Mouse (Mus musculus) G1E (cell line): ENCODE measurements around the gene Rps6ka4. TPM values are rescaled to one million over a fixed set of nuclear protein-coding genes. Genes with fewer than 3 reads are reported as not detected.
A peak's percentile ranks its signal among the peaks of the same experiment; 100 is the strongest.

Experiments used
- ATAC-seq: 2 replicates; pipeline ENCODE4 v1.8.0; 2016; ENCODE audit warnings: mild to moderate bottlenecking; ENCODE audit not compliant: insufficient number of reproducible peaks, poor library complexity, low FRiP score, severe bottlenecking; ENCODE audit errors: extremely low read depth
- DNase-seq: peaks from one replicate; pipeline ENCODE4 v3.0.0; 2012; ENCODE audit warnings: low spot score
- H3K27me3 ChIP-seq: 2 replicates; pipeline ENCODE4 v1.6.1; 2012; ENCODE audit warnings: mild to moderate bottlenecking, low read length, inconsistent platforms; ENCODE audit not compliant: insufficient read depth
- H3K36me3 ChIP-seq: replicated peaks from 2 replicates; pipeline ENCODE3; 2012; ENCODE audit warnings: mild to moderate bottlenecking, inconsistent platforms
- H3K4me1 ChIP-seq: 2 replicates; pipeline ENCODE4 v1.6.1; 2012; ENCODE audit warnings: low read depth, low read length, inconsistent platforms, mixed read lengths; ENCODE audit not compliant: insufficient read depth
- H3K4me3 ChIP-seq: 2 replicates; pipeline ENCODE4 v1.5.1; 2012; ENCODE audit warnings: low read depth, mild to moderate bottlenecking, inconsistent platforms, low read length, moderate library complexity, mixed read lengths
- H3K9me3 ChIP-seq: replicated peaks from 2 replicates; pipeline ENCODE4 v1.6.1; 2012; ENCODE audit warnings: inconsistent platforms
- CTCF ChIP-seq: IDR thresholded peaks from 2 replicates; pipeline ENCODE4 v1.5.1; 2012; ENCODE audit warnings: low read depth, low read length, inconsistent platforms, mixed read lengths
- GATA1 ChIP-seq: IDR thresholded peaks from 2 replicates; pipeline ENCODE4 v1.6.1; 2012; ENCODE audit warnings: borderline replicate concordance, low read length, inconsistent platforms, mixed read lengths
- GATA2 ChIP-seq: IDR thresholded peaks from 2 replicates; pipeline ENCODE4 v1.6.1; 2012; ENCODE audit warnings: low read depth, low read length, inconsistent platforms, borderline replicate concordance
- POLR2AphosphoS5 ChIP-seq: IDR thresholded peaks from 2 replicates; pipeline ENCODE4 v1.6.1; 2012; ENCODE audit warnings: low read depth, low read length, inconsistent platforms; ENCODE audit not compliant: insufficient replicate concordance
- TAL1 ChIP-seq: conservative IDR thresholded peaks from 2 replicates; pipeline ENCODE4 v1.6.1; 2012; ENCODE audit warnings: low read depth, low read length, inconsistent platforms, mixed read lengths
- polyA plus RNA-seq: library from polyadenylated mRNA; stranded (reverse); fragments of >175 nt; gene quantifications from 2 replicates; pipeline ENCODE4 v1.2.3, GENCODE M21; 2012
- total RNA-seq, 2 experiments: library from RNA; stranded (forward) in 1 of 2; stranded (reverse) in 1 of 2; fragments of 200-1000 nt in 1 of 2; fragments of >200 nt in 1 of 2; fragmentation: Nextera tagmentation in 1 of 2; gene quantifications; 2 replicates each; pipeline ENCODE4 v1.2.3; 2014 to 2017

The Rps6ka4 gene
- total and polyA plus RNA-seq, 3 experiments, result 7.2 to 29.5 (median 9.6) TPM

DNA sequence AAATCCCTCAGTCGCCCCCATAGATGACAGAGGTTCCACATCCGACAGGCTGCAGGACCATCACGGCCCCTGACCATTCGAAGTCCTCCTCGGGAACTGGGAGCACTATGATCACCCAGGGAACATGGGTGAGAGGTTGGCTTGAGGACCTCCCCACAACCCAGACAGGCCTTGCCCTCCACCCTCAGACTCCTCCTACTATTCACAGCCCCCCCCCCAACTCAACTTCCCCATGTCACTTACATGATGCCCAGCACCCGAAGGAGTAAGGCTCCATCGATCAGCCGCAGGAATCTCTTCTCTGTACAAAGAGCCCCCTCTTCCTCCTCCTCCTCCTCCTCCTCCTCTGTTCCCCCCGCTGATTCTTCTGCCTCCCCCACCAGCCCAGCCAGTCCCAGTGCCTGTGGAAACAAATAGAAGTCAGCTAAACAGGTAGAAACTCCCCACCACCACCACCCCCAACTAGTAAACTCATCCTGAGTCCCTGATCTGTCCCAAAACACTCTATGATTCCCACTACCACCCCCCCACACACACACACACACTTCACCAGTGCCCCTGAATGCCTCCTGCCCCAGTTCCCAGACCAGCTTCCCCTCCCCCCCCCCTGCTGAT lies 17.1 kb upstream of the Rps6ka4 start:
- Histone ChIP-seq H3K27me3 (no peaks in the 10 kb centered on the region), H3K4me3 (peak overlapping the region; percentile 72), H3K36me3 (peaks cover 70% of the 10 kb centered on the region), H3K9me3 (no peaks in the 10 kb centered on the region), H3K4me1 (peaks cover 81% of the 10 kb centered on the region)
- ATAC-seq (no peak), DNase-seq (peak; percentile 54)
- no peak for TF ChIP-seq TAL1
- TF ChIP-seq CTCF, result no peak
- no peak for TF ChIP-seq GATA2
- TF ChIP-seq GATA1, result no peak
- no peak for TF ChIP-seq POLR2AphosphoS5

DNA sequence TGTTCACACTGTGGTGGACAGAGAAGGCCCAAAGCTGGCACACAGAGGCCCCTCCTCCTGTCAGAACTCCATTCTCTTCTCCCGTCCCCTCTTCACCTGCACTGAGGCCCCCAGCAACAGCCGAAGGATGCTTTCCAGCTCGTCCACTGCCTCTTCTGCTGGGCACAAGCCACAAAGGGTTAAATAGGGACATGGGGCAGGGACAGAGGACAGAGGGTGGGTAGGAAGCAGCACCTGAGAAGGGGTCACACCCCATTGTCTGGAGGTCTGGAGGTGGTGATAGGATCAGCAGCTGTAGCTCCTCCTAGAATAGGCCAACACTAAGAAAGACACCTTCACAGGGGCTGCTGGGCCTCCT lies 16.5 kb upstream of the Rps6ka4 start:
- no peaks in the 10 kb centered on the region for H3K27me3 ChIP-seq
- TF ChIP-seq GATA1, result no peak
- TF ChIP-seq POLR2AphosphoS5, result no peak
- TF ChIP-seq CTCF, result no peak
- no peak for TF ChIP-seq GATA2
- TF ChIP-seq TAL1, result no peak
- H3K36me3 ChIP-seq, result peaks cover 73% of the 10 kb centered on the region
- H3K4me1 ChIP-seq, result peaks cover 85% of the 10 kb centered on the region
- ATAC-seq (no peak), DNase-seq (no peak)
- H3K9me3 ChIP-seq, result no peaks in the 10 kb centered on the region
- H3K4me3 ChIP-seq, result peak overlapping the region; percentile 72

DNA sequence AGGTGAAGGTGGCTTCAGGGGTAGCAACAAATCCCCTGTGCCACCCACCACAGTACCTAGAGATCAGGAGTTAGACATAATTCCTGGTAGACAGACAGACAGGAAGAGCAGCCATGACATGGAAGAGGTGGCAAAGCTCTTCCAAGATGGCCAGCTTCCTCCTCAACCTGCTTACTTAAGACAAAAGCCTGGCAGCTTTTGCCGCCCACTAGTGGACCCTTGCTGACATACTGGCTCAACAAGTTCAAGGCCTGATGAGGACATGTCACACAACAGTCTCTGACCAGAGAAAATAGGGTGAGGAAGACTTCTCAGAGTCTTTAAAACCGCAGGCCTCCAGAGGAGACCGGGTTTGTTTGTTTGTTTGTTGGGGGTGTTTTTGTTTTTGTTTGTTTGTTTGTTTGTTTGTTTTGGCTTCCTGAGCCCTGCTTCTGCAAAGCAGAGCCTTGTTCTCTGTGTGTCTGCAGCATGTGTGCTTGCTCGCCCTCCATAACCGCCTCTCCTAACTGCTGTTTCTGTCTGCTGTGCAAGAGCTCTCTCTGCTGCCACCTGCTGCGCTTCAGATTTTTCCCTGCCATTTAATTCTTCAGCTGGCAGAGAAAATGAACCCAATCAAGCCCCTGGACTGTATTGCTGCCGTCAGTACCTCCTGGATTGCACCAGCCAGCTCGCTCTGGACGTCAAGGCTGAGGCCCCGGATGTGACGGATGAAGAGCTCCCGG lies 16.0 kb upstream of the Rps6ka4 start:
- ATAC-seq (no peak), DNase-seq (peak; percentile 67)
- Histone ChIP-seq H3K4me3 (peak overlapping the region; percentile 72), H3K9me3 (no peaks in the 10 kb centered on the region), H3K36me3 (peaks cover 73% of the 10 kb centered on the region), H3K4me1 (peaks cover 91% of the 10 kb centered on the region), H3K27me3 (no peaks in the 10 kb centered on the region)
- TF ChIP-seq GATA1 (no peak), TAL1 (no peak), GATA2 (no peak), CTCF (no peak), POLR2AphosphoS5 (no peak)

DNA sequence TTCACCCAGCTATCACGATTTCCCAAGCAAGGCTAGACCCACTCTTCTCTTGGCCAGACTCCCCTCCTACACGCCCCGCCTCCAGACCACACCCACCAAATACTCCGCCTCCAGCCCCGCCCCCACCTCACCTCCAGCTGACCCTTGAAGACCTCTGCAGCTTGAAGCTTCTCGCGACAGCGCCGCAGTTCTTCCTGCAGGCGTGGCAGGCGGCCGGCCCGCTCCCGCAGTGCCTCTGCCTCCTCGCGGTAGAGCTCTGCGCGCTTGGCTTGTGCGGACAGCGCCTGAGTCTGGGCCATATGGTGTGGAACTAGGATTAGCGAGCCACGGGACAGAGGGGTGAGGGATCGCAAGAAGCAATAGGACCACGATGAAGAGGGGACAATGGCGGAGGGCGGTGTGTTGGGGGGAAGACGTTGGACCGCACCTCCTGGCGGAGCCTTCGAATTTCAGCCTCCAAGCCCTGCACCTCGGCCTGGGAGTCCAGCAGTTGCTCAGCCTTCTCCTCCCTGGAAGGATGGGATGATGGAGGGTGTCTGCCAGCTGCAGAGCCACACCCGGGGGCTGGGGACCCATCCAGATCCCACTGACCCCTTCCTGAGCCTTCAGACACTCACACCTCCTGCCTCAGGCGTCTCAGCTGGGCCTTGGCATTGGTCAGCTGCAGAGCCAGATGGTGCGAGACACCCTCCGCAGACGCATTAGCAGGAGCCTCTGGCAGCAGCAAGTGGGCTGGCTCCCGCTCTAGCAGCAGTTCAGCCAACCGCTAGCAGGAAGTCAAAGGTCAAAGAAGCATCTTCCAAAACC lies 15.0 kb upstream of the Rps6ka4 start:
- H3K36me3 ChIP-seq, result peaks cover 74% of the 10 kb centered on the region
- H3K27me3 ChIP-seq, result no peaks in the 10 kb centered on the region
- peaks cover 91% of the 10 kb centered on the region for H3K4me1 ChIP-seq
- DNase-seq (peak; percentile 36), ATAC-seq (no peak)
- H3K9me3 ChIP-seq, result no peaks in the 10 kb centered on the region
- no peak for TF ChIP-seq POLR2AphosphoS5
- TF ChIP-seq GATA2, result no peak
- no peak for TF ChIP-seq CTCF
- no peak for TF ChIP-seq GATA1
- TF ChIP-seq TAL1, result no peak
- H3K4me3 ChIP-seq, result peak overlapping the region; percentile 66; the same call in 1 of the 2 replicates

DNA sequence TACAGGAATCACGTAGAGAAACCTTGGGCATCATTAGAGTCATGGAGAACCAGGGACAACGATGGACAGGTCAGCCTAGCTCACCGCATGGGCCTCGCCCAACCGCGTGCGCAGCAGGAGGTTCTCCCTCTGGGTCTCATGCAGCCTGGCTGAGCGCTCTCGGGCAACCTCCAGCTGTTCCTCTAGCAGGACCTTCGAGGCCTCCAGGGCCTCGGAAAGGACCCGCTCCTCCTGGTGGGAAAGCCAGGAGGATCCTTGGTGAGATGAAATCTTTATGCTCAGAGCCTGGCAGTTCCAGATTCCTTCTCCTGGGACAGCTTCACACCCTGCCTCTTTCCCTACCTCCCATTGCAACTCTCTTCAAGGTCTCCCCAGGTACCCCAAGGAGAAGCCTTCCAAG lies 14.2 kb upstream of the Rps6ka4 start:
- Histone ChIP-seq H3K4me1 (peaks cover 92% of the 10 kb centered on the region), H3K4me3 (no peak overlapping the region), H3K27me3 (no peaks in the 10 kb centered on the region), H3K9me3 (no peaks in the 10 kb centered on the region), H3K36me3 (peaks cover 79% of the 10 kb centered on the region)
- no peak for ATAC-seq
- no peak for TF ChIP-seq CTCF
- TF ChIP-seq GATA2, result no peak
- TF ChIP-seq TAL1, result no peak
- no peak for TF ChIP-seq POLR2AphosphoS5
- TF ChIP-seq GATA1, result no peak
- no peak for DNase-seq

DNA sequence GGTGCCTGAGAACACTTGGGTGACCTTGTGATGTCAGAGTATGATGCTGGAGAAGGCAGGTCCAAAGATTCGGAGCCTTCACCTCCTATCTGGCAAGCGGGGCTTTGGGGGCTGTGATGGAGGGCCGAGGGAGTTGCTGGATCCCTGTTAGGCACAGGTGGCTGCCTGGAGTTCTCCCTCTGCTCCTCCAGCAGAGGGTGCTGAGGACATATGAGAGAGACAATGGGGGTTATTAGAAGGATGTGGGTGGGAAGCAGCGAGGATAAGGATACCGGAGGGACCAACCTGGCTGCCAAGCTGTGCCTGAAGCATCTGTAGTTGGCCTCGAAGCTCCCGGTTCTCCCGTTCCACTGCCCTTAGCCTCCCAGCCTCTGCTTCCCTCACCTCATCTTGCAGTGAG lies 13.5 kb upstream of the Rps6ka4 start:
- H3K9me3 ChIP-seq, result no peaks in the 10 kb centered on the region
- no peak overlapping the region for H3K4me3 ChIP-seq
- peaks cover 92% of the 10 kb centered on the region for H3K4me1 ChIP-seq
- ATAC-seq (no peak), DNase-seq (no peak)
- no peak for TF ChIP-seq GATA1
- no peak for TF ChIP-seq TAL1
- TF ChIP-seq GATA2, result no peak
- peaks cover 82% of the 10 kb centered on the region for H3K36me3 ChIP-seq
- no peaks in the 10 kb centered on the region for H3K27me3 ChIP-seq
